Mouse (Mus musculus) kidney, adult 11 months (tissue): ENCODE measurements around the gene Wdr61.

Source experiments
- DNase-seq: peaks from one replicate; pipeline ENCODE4 v3.0.0; 2022

Wdr61 gene

GRCm38 (mm10) chr9:54673887-54674286 is 60.4 kb downstream of the Wdr61 start:
- DNase-seq, result no peak

GRCm38 (mm10) chr9:54671962-54672361 is 62.4 kb downstream of the Wdr61 start:
- DNase-seq, result no peak

- no peak for DNase-seq
Measured at GRCm38 (mm10) chr9:54668455-54668854, 65.9 kb downstream of the Wdr61 start.

- no peak for DNase-seq
Measured at GRCm38 (mm10) chr9:54666116-54666515, 68.2 kb downstream of the Wdr61 start.
